Mouse (Mus musculus) kidney, adult 8-10 months (tissue): ENCODE results near the gene Dnah2.

ENCODE experiments used
- DNase-seq, 2 experiments: peaks; one replicate each; pipeline ENCODE4 v3.0.0; 2022

Gene Dnah2

DNA sequence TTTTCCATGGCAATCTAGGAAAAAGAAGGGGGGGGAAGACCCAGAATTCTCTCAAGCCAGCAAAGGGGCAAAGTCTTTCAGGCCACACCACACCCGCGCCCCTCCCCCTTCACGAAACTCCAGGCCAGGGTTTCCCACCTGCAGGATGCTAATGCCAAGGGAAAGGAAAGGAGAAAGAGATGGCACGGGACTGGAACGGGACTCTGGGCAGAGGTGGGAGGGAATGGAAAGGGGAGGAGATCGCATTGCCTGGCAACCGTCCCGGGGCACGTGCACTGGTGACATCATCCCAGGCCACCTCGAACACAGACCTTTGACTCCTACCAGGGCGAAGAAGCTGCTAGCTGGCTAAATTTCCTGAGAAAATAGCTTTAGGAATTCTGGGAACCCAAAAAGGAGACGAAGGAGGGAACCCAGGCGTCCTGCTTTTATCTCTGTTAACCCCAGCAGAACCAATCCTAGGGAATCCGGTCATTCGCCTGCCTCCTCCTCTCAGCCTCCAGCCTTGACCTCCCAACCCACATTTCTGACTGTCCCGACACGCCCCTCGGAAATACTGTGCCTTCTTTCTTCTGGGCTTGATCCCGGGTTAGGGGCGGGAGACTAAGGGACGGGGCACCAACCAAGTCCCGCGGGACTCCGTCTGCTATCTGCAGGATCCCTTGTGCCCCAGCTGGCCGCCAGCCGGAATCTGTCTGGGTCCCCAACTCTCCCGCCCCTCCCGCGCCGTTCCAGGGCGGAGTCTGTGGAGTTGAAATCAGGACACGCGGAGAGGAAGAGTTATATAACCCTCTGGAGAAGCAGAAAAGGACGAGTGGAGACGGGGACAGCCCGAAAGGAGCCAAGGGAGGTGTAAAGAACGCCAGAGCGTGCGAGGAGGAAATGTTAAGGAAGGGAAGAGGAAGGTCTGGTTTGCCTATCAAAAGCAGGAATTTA is 131.2 kb downstream of the Dnah2 start:
- DNase-seq = peak; percentile 98 to 99

GRCm38 (mm10) chr11:69416921-69417448 is 131.9 kb downstream of the Dnah2 start:
- DNase-seq = no peak

DNA sequence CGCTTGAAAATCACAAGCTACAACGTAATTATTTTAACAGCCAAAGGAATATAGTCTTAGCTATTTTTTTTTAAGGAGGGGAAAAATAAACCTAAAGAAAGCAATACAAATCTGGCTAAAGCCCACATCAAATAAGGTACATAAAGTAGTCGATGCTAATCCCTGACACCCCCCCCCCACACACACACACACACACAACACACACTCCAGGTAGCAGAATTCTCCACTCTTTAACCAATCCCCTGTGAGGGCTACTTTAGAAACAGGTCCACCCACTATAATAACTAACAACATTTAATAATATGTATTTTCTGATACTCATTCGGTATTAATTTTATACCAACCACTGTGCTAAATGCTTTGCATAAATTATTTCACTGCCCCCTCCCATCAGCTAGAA is 132.4 kb downstream of the Dnah2 start:
- no peak for DNase-seq

GRCm38 (mm10) chr11:69415668-69416451 is 133.1 kb downstream of the Dnah2 start:
- DNase-seq = peak; percentile 38 to 62

- DNase-seq = peak; percentile 60 to 76
These were observed 133.6 kb downstream of the Dnah2 start for GRCm38 (mm10) chr11:69415327-69415667.

DNA sequence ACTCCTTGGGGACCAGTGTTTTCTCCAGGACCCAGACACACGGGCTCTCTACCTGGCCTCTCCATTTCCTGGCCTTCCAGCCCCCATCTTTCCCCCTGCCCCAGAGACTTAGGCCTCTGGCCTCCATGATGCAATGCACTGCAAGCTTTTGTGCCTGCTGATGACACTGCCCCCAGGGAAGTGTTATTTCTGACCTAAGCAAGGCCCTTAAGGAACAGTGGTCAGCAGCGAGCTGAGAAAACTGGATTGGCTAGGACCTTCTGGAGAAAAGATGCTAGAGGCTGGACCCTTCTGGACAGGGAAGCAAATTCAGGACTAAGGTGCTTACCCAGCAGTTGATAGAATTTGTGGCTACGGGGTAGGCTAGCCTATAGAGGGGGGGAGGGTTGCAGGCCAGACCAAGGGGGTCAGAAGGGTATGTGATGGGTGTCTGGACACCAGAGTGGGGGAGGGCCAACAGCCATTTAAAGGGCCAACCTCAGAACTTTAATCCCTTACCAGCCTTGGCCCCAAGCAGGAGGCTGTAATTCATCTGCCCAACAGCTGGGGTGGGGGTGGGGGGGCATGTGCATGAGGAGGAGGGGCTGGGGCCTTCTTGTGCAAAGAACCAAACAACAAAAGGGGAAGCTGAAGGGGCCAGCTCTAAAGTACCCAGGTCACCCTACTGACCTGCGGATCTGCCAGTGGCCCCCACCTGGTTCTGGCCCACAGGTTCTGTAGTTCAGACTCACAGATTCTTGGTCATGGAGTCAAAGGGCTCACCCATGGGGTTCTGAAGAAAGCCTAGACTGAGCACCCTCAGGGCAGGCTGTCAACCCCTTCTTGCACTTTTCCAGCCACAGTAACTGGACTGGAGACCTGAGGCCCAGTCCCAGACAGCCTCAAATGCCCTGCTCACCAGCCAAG is 134.2 kb downstream of the Dnah2 start:
- no peak for DNase-seq

DNA sequence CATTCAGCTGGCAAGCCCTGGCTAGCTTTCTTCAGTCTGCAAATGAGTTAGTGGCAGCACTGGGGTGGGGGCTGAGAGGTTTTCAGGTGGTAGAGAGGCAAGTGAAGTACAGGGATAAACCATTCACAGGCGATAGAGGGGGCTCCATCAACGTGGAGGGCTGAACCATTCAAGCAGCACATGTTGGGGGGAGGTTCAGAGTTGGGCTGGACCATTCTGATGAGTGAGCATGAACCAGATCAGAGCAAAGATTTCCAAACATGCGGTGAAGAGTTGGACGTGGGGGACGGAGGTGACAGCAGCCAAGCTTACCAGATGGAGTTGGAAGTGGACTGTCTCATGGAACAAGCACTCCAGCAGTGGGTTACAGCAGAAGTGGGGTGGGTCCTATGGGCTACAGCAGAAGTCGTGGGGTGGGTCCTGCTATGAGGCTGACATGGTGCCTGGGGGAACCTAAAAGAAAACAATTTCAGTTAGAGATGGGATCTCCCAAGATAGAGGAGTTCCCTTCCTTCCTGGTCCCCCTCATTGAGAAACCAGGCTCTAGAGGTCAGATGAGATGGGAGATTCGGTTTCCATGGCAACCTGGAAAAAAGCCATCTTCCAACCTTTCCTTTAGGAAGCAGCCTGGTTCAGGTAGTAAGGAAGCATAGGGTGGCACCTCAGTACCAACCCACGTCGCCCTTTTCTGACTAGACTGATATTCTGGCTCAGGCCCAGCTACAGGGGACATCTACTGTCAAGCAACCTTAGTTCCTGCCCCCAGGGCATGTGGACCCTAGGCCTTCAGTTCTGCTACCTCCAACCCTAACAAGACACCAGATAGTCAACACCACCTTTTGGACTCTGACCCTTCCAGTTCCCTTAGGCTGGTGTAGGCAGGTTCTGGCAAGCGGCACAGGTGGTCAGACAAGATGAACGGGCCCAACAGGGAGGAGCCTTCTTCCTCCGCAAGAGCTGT is 135.4 kb downstream of the Dnah2 start, which contains the start of gene Kdm6b:
Kdm6b (minus strand) TSS at position 455 of the 961 bp plus-strand sequence.
- peak; percentile 72 to 83 for DNase-seq

- no peak for DNase-seq
These were observed 136.4 kb downstream of the Dnah2 start for GRCm38 (mm10) chr11:69412548-69412947.

- peak in 1 of 2 experiments; percentile 50 for DNase-seq
These were observed 137.2 kb downstream of the Dnah2 start for GRCm38 (mm10) chr11:69411538-69412203.

DNA sequence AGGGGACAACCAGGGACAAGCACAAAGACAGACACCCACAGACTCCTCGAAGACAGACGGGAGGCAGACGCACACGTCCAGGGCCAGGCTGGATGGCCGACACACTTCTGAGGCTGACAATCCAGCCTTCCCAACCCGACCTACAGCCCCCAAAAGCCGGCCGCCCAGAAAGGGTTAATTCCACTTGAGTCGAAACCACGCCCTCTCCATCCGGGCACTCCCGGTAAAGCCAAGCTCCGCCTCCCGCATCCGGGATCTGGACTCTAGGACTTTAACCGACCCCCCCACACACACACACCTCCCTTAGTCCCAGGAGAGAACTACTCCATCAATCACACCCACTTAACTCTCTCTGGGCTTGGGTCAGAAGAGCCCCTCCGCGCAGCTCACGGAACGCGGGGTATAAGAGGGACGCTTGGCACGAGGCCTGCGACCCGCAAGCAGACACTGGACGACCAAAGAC is 137.8 kb downstream of the Dnah2 start:
- peak; percentile 95 to 98 for DNase-seq

DNA sequence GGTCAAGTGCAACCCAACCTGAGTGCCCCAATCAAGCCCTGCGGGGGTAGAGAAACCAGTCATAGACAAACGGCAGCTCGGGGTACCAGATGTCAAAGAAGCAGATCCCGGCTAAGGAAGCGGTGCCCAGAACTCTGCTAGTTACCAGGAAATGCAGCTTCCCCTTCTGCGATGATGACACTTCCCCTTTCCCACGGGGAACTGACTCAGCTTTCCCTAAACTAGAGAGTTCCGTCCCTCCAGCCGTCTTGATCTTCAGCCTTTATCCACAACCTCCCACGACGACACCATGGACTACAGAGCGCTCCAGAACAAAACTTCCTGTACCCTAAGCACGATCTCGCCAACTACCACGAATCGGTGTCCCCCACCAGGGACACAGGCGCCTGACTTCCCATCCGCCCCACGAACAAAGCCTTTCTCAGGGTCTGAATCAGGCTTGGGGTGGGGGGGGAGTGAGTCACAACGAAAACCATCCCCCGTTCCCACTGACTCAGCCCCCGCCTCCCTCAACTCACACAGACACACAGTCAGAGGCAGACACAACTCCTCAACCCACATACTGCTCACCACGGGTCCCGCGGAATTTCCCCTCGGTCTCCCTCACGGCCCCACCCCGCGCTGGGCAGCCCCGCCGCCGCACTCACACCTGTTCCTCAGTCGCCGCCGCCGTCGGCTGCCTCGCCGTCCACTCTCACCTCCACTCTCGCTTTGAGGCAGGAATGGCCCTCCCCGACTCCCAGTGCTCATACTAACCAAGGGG is 138.4 kb downstream of the Dnah2 start:
- peak; percentile 68 to 69 for DNase-seq

DNA sequence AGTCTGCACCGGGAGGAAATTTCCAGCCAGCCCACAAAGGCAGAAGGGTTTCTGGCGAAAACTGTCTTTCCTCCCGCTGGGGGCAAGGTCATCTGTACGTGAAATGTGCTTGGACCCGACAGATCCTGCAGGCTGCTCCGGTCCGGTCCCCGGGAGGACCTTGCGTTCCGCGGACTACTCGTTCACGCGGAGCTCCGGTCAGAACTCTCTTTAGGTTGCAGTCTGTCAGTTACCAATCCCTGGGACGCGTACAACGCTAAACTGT is 138.9 kb downstream of the Dnah2 start:
- DNase-seq = no peak

DNA sequence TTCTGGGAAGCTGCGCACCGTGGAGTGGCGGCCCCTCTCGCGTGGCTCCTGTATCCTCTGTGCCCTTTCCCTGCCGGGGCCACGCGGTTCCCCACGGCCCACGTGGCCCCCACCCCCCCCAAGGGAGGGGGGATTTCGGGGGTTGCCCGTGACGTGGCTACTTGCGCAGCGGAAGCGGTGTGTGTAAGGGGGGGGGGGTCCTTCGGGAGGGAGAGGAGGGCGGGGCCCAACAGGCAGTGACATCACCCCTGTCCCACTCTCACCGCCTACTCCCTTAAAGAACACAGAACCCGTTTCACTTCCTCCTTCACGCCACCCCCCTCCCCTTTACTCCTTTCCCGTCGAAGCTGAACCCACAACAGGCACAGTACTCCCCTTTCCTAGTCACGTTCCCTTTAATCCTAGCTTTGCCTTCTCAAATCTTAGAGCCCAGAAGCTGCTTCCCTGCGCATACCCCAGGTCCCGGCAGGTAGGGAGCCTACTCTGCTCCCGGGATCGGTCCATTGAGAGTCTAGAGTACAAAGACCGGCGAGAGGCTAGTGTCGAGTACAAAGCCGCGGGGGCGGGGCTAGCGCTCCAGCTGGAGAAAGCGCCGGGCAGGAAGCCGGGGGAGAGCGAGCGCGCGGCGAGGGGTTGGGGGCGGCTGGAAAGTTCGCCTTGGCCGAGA is 139.4 kb downstream of the Dnah2 start:
- peak; percentile 90 to 93 for DNase-seq

DNA sequence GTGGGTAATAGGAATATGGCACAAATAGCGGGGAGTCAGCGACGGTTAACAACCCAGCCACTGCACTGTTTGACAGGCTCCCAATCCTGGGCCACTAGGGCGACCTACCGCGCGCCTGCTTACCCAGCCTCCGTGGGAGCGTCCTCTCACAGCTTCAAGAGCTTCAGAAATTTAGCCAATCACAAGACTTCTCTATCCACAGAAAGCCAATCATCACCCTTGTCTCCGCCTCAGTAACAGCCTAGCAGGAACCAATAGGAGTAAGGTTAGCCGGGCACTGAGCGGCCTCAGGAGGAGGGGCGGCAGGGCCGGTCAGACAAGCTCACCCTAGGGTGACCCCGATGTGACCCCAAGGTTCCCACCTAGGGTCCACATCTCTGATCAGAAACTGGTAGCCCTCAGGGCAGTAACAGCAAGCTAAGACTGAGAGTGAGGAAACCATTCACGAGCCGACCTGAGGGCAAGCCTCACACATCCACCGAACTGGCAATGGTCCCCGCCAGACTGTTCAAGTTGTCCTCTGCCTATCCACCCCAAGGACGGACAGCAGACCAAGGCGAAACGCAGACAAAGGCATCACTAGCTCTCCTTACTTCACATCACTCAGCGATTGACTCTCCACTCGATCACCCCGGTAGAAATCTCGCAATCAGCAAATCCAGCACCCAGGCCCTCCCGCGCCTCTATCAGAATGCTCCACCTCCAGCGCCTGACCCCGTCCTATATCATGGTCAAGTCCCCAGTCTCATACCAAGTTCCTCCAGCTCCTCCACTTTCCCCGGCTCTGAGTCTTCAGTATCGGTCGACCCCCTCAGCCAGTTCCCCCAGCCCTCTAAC is 140.2 kb downstream of the Dnah2 start:
- DNase-seq = peak; percentile 90 to 96

DNA sequence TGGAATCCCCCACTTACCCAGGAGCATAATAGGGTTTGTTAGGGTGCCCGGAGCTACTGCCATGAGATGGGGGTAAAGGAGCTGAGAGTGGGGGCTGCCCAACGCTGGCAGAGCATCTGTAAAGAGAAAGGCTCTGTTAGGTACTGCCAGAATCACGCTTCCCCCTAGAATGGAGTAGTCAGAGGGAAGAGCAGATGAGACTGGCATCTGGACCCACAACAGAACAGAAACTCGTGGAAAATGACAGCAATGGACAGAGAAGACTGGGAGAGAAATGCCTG is 141.2 kb downstream of the Dnah2 start:
- DNase-seq = no peak

GRCm38 (mm10) chr11:69406867-69407723 is 141.8 kb downstream of the Dnah2 start:
- peak in 1 of 2 experiments; percentile 73 for DNase-seq

GRCm38 (mm10) chr11:69406282-69406681 is 142.6 kb downstream of the Dnah2 start:
- DNase-seq = no peak
